Mouse (Mus musculus) CH12.LX (cell line): ENCODE data around the gene Gm21976. TPM values are rescaled to one million over a fixed set of nuclear protein-coding genes. Genes with fewer than 3 reads are reported as not detected.

Experiments
- DNase-seq: peaks from one replicate; pipeline ENCODE4 v3.0.0-alpha.2; 2013; ENCODE audit errors: extremely low read depth
- H3K27ac ChIP-seq: 2 replicates; pipeline ENCODE4 v1.5.1; 2012; ENCODE audit warnings: low read depth, mild to moderate bottlenecking, control low read depth, moderate library complexity; ENCODE audit not compliant: insufficient read depth
- H3K27me3 ChIP-seq: replicated peaks from 2 replicates; pipeline ENCODE3; 2012; ENCODE audit warnings: inconsistent platforms
- H3K36me3 ChIP-seq, 2 experiments: replicated peaks in 1 of 2; 2 replicates each; pipeline versions ENCODE3 to v1.6.1; 2012; ENCODE audit warnings: inconsistent platforms in 1 of 2, low read length in 1 of 2, mild to moderate bottlenecking in 1 of 2, mixed read lengths in 1 of 2, moderate library complexity in 1 of 2; ENCODE audit not compliant: control insufficient read depth in 1 of 2, insufficient read depth in 1 of 2
- H3K4me1 ChIP-seq, 2 experiments: 2 replicates each; pipeline ENCODE4 v1.6.1; 2012; ENCODE audit warnings: inconsistent platforms in 1 of 2, moderate library complexity in 1 of 2; ENCODE audit not compliant: insufficient read depth in 2 of 2, control insufficient read depth in 1 of 2
- H3K4me2 ChIP-seq: 2 replicates; pipeline ENCODE4 v1.6.1; 2012; ENCODE audit warnings: low read depth, mild to moderate bottlenecking, control low read depth; ENCODE audit not compliant: poor library complexity, insufficient read depth, severe bottlenecking
- H3K4me3 ChIP-seq, 3 experiments: fragments of 150-350 bp in 1 of 3; sonication (generic) in 1 of 3; replicated peaks in 1 of 3; 2 replicates each; pipeline versions ENCODE3 to v1.5.1; 2011 to 2012; ENCODE audit warnings: low read depth in 2 of 3, low read length in 2 of 3, mild to moderate bottlenecking in 2 of 3, moderate library complexity in 2 of 3, control low read depth in 1 of 3, improper control_type of control experiment in 1 of 3, inconsistent platforms in 1 of 3, mixed read lengths in 1 of 3; ENCODE audit not compliant: poor library complexity in 1 of 3
- H3K79me2 ChIP-seq: replicated peaks from 2 replicates; pipeline ENCODE4 v1.6.1; 2012; ENCODE audit warnings: mild to moderate bottlenecking, moderate library complexity; ENCODE audit not compliant: control insufficient read depth, poor library complexity, insufficient read depth, severe bottlenecking; ENCODE audit errors: extremely low read depth
- H3K9ac ChIP-seq: 2 replicates; pipeline ENCODE4 v1.6.1; 2012; ENCODE audit warnings: low read depth, mild to moderate bottlenecking, control low read depth, moderate library complexity; ENCODE audit not compliant: insufficient read depth
- H3K9me3 ChIP-seq: replicated peaks from 2 replicates; pipeline ENCODE3; 2012; ENCODE audit warnings: low read length, inconsistent platforms, mixed read lengths
- BHLHE40 ChIP-seq: IDR thresholded peaks from 2 replicates; pipeline ENCODE4 v1.6.1; 2011; ENCODE audit warnings: mild to moderate bottlenecking, low read depth, low read length, improper control_type of control experiment
- CHD1 ChIP-seq: IDR thresholded peaks from 2 replicates; pipeline ENCODE4 v1.6.1; 2012; ENCODE audit warnings: low read depth, low read length, improper control_type of control experiment, inconsistent platforms
- CHD2 ChIP-seq: IDR thresholded peaks from 2 replicates; pipeline ENCODE4 v1.6.1; 2011; ENCODE audit warnings: low read length, improper control_type of control experiment
- CTCF ChIP-seq, 2 experiments: IDR thresholded peaks in 1 of 2; conservative IDR thresholded peaks in 1 of 2; 2 replicates each; pipeline ENCODE4 v1.5.1; 2011 to 2012; ENCODE audit warnings: low read depth in 2 of 2, low read length in 2 of 2, improper control_type of control experiment in 1 of 2, inconsistent platforms in 1 of 2, mild to moderate bottlenecking in 1 of 2, moderate library complexity in 1 of 2
- ELF1 ChIP-seq: IDR thresholded peaks from 2 replicates; pipeline ENCODE4 v1.6.1; 2014; ENCODE audit warnings: low read depth, mild to moderate bottlenecking, inconsistent platforms, low read length, improper control_type of control experiment
- EP300 ChIP-seq: IDR thresholded peaks from 2 replicates; pipeline ENCODE4 v1.6.1; 2011; ENCODE audit warnings: low read length, improper control_type of control experiment
- ETS1 ChIP-seq: conservative IDR thresholded peaks from 2 replicates; pipeline ENCODE4 v1.6.1; 2012; ENCODE audit warnings: low read depth, mild to moderate bottlenecking, inconsistent platforms, low read length, improper control_type of control experiment, moderate library complexity
- GABPA ChIP-seq: IDR thresholded peaks from 2 replicates; pipeline ENCODE4 v1.6.1; 2012; ENCODE audit warnings: low read depth, low read length, improper control_type of control experiment, inconsistent platforms; ENCODE audit not compliant: insufficient replicate concordance
- HCFC1 ChIP-seq: IDR thresholded peaks from 2 replicates; pipeline ENCODE4 v1.6.1; 2012; ENCODE audit warnings: low read depth, mild to moderate bottlenecking, inconsistent platforms, low read length, improper control_type of control experiment
- JUND ChIP-seq: conservative IDR thresholded peaks from 2 replicates; pipeline ENCODE4 v1.6.1; 2011; ENCODE audit warnings: low read depth, low read length, improper control_type of control experiment
- KAT2A ChIP-seq: IDR thresholded peaks from 2 replicates; pipeline ENCODE4 v1.6.1; 2012; ENCODE audit warnings: low read length, improper control_type of control experiment, inconsistent platforms; ENCODE audit not compliant: insufficient replicate concordance
- MAX ChIP-seq: IDR thresholded peaks from 2 replicates; pipeline ENCODE4 v1.6.1; 2011; ENCODE audit warnings: low read length, improper control_type of control experiment
- MAZ ChIP-seq: IDR thresholded peaks from 2 replicates; pipeline ENCODE4 v1.6.1; 2012; ENCODE audit warnings: low read depth, mild to moderate bottlenecking, inconsistent platforms, low read length, improper control_type of control experiment, moderate library complexity
- MEF2A ChIP-seq: IDR thresholded peaks from 2 replicates; pipeline ENCODE4 v1.6.1; 2014; ENCODE audit warnings: low read depth, mild to moderate bottlenecking, inconsistent platforms, low read length, improper control_type of control experiment, borderline replicate concordance
- MXI1 ChIP-seq: IDR thresholded peaks from 2 replicates; pipeline ENCODE4 v1.6.1; 2011; ENCODE audit warnings: mild to moderate bottlenecking, low read depth, low read length, improper control_type of control experiment
- NRF1 ChIP-seq: IDR thresholded peaks from 2 replicates; pipeline ENCODE4 v1.6.1; 2014; ENCODE audit warnings: low read depth, mild to moderate bottlenecking, inconsistent platforms, low read length, improper control_type of control experiment, moderate library complexity
- PAX5 ChIP-seq: IDR thresholded peaks from 2 replicates; pipeline ENCODE4 v1.6.1; 2012; ENCODE audit warnings: low read length, inconsistent platforms, mixed read lengths
- POLR2A ChIP-seq: IDR thresholded peaks from 2 replicates; pipeline ENCODE4 v1.6.1; 2011; ENCODE audit warnings: low read depth, mild to moderate bottlenecking, improper control_type of control experiment, low read length
- POLR2AphosphoS2 ChIP-seq: IDR thresholded peaks from 2 replicates; pipeline ENCODE4 v1.6.1; 2011; ENCODE audit warnings: low read depth, low read length, improper control_type of control experiment
- RAD21 ChIP-seq: IDR thresholded peaks from 2 replicates; pipeline ENCODE4 v1.6.1; 2011; ENCODE audit warnings: low read depth, mild to moderate bottlenecking, low read length, improper control_type of control experiment, moderate library complexity
- RCOR1 ChIP-seq: conservative IDR thresholded peaks from 2 replicates; pipeline ENCODE4 v1.6.1; 2012; ENCODE audit warnings: low read depth, mild to moderate bottlenecking, inconsistent platforms, low read length, improper control_type of control experiment
- SMC3 ChIP-seq: IDR thresholded peaks from 2 replicates; pipeline ENCODE4 v1.6.1; 2011; ENCODE audit warnings: low read depth, low read length, improper control_type of control experiment
- TBP ChIP-seq: conservative IDR thresholded peaks from 2 replicates; pipeline ENCODE4 v1.6.1; 2011; ENCODE audit warnings: low read depth, low read length, improper control_type of control experiment
- USF1 ChIP-seq: IDR thresholded peaks from 2 replicates; pipeline ENCODE4 v1.6.1; 2014; ENCODE audit warnings: low read depth, mild to moderate bottlenecking, inconsistent platforms, low read length, improper control_type of control experiment
- ZC3H11A ChIP-seq: IDR thresholded peaks from 2 replicates; pipeline ENCODE4 v1.6.1; 2012; ENCODE audit warnings: low read depth, mild to moderate bottlenecking, inconsistent platforms, low read length, improper control_type of control experiment
- ZKSCAN1 ChIP-seq: IDR thresholded peaks from 2 replicates; pipeline ENCODE4 v1.6.1; 2012; ENCODE audit warnings: low read depth, inconsistent platforms, low read length, improper control_type of control experiment, borderline replicate concordance
- ZNF384 ChIP-seq: IDR thresholded peaks from 2 replicates; pipeline ENCODE4 v1.6.1; 2012; ENCODE audit warnings: low read depth, low read length, improper control_type of control experiment, inconsistent platforms
- dilution Hi-C: fragments of 300-500 bp; cut with MboI; formaldehyde crosslinking; loops from 2 replicates; pipeline ENCODE4 v1.14.3; 2020; ENCODE audit warnings: low sequenced_read_pairs; ENCODE audit not compliant: extremely low pct_unique_long_range_greater_than_20kb, extremely low pct_ligation_motif_present
- in situ Hi-C: fragments of 300-500 bp; cut with MboI; formaldehyde crosslinking; loops from 3 replicates; pipeline ENCODE4 v1.14.3; 2019; ENCODE audit warnings: low sequenced_read_pairs, low pct_ligation_motif_present, low pct_unique_long_range_greater_than_20kb, mixed read lengths
- polyA plus RNA-seq: library from polyadenylated mRNA; unstranded; fragments of >175 nt; gene quantifications from 2 replicates; pipeline ENCODE4 v1.2.1, GENCODE M21; 2012; ENCODE audit warnings: low read depth; ENCODE audit not compliant: insufficient read length
- total RNA-seq, 2 experiments: library from RNA; depleted of rRNA; stranded (reverse); fragments of 300-350 nt in 1 of 2; fragments of >200 nt in 1 of 2; gene quantifications; 2 replicates each; pipeline ENCODE4 v1.2.3; 2012 to 2014

Gm21976 gene
- total and polyA plus RNA-seq, 3 experiments, result not detected

DNA sequence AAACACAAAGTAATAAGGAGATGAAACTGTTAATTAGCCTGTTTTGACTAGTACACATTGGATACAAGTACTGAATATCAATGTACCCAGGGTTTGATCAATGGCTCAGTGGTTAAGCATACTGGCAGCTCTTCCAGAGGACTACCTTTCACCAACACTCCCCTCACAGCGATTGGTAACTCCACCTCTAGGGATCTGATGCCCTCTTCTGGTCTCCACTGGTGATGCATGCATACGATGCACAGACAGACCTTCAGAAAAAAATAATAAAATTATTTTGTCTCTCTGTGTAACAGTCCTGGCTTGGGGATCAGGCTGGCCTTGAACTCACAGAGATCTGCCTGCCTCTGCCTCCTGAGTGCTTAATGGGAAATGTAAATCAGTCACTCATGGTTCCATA is 52.4 kb downstream of the Gm21976 start:
- in situ Hi-C loops (no loop called here), dilution Hi-C loops (no loop called here)
- DNase-seq, result peak; percentile 55
- no peaks in the 10 kb centered on the region for H3K9me3 ChIP-seq
- H3K36me3 ChIP-seq, result no peaks in the 10 kb centered on the region
- TF ChIP-seq GABPA (no peak), BHLHE40 (no peak), CHD2 (no peak), HCFC1 (no peak), KAT2A (no peak), ETS1 (no peak), CHD1 (no peak), EP300 (no peak), TBP (no peak), POLR2A (no peak), PAX5 (no peak), POLR2AphosphoS2 (no peak), ZKSCAN1 (no peak), MEF2A (no peak), RAD21 (peak; percentile 71), ZNF384 (peak; percentile 46; the same call in 1 of the 2 replicates), USF1 (no peak), JUND (no peak), MAZ (no peak), NRF1 (no peak), ZC3H11A (no peak), RCOR1 (no peak), SMC3 (peak; percentile 62), MAX (no peak), MXI1 (no peak), CTCF (conservative IDR thresholded peaks at IDR 0.05 in 1 of 2, IDR thresholded peaks at IDR 0.05 in 1 of 2; ENCODE audit: low read depth in 2 of 2, low read length in 2 of 2) (peak; percentile 47 to 74; a peak in 3 of 4 replicates), ELF1 (no peak)
- no peaks in the 10 kb centered on the region for H3K4me1 ChIP-seq
- H3K79me2 ChIP-seq, result no peaks in the 10 kb centered on the region
- H3K27me3 ChIP-seq, result no peaks in the 10 kb centered on the region
- H3K27ac ChIP-seq, result no peak overlapping the region
- no peak overlapping the region for H3K4me3 ChIP-seq
- no peak overlapping the region for H3K9ac ChIP-seq
- no peak overlapping the region for H3K4me2 ChIP-seq
